Mouse (Mus musculus) lung, postnatal 25 days (tissue): Measurements from ENCODE around the gene Tsku.
A peak's percentile ranks its signal among the peaks of the same experiment; 100 is the strongest.

Source experiments
- DNase-seq: peaks from one replicate; pipeline ENCODE4 v3.0.0; 2022; ENCODE audit warnings: low spot score

The Tsku gene

DNA sequence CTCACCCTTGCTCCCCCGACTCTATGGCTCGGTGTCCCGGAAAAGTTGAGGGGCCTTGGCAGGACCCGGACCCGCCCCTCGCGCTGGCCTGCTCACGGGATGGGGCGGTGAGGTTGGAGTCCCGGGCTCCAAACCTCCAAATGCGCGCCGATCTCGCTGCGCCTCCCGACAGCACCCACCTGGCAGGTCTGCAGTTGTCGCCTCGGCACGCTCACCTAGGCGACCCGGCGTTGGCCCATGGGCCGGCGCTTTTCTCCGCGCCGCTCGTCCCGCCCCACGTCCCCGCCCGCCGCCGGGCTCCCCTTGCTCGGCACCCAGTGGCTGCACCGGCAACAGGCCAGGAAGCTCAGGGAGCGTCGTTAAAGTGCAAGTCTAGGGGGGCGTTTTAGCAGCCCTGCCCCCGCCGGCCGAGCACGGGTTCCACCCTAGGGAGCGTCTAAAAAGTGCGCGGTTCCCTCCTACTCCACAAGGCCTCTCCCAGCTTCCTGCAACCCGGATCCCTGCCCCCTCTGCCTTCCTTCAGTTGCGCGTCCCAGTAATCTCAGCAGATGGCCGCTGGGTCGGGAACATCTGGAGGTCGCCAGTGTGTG, at the start of gene Tsku:
Gene Tsku, minus strand, starts transcription at position 266 of the 590 bp plus-strand sequence.
- DNase-seq = peak; percentile 85

DNA sequence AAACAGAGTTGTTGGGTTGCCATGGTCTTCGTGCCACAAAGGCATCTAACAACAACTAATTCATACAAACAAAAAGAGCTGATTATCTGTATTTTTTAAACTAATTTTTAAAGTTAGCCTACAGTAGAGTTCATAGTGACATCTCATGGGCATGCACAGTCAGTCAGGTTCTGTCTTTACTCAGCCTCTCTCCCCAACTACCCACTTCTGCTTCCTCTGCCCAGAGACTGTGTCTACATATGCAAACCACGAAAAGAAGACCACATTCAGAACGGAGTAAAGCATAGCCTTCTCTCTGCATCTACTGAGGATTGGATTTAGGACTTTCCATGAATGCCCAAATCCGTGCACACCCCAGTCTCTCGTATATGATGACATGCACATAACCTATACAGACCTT, 46.5 kb upstream of the Tsku start:
- DNase-seq = no peak

DNA sequence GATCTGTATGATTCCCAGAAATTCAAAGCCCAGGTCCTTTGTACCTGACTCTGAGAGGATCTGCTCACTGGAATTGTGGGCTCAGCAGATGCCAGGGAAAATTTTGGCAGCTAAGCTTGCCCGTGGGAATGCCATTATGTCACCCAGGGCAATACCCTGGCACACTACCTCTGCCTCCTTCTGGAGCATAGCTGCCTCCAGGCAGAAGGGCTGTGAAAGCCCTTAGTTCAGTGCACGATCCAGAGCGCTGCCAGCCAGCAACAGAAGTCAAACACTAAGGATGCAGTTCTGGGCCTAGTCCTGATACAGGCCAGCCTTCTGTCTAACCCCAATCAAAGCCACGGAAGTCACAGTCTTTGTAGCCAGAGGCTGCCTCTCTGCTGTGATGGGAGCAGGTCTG, 42.9 kb upstream of the Tsku start:
- DNase-seq = no peak

DNA sequence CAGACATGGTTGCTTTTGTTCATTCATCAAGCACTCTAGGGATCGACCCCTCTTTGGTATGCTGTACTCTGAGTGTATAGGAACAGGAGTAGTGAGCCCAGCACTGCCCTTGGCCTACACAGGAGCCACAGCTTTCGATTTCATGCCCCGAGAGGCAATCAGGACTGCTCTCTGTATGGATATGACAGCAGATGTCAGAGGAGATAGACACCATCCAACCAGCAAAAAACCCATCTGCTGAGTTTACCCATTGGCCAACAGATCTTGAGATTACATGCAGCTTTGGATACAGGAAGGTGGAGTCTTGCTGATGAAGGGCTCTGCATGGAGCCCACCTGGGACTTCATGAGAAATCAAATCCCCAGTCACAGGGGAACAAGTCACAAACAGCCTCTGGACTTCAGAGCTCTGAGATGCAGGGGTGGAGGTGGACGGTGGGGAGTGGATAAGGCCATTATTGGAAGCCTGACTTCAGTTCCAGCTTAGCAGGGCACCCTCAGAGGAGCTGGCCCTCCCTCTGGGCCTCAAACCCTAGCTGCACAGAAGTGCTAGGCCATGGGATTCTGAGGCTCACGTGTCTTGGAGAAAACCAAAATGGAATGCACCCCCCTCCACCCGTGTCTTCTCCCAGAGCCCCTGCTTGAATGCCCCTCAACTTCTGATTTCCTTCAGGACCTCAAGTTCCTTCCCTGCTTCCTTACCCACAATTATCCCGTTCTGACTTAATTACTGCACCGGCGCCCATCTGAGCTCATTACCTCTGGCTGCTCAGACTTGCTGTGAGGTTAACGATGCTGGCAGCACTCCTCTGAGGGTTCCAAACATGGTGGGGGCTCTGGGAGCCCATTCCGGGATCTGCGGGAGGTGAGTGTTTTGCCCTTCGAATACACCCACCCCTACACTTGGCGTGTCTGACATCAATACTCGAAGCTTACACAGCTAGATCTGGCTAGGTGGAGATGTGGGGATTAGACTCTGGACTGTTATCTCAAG, 41.8 kb upstream of the Tsku start:
- DNase-seq = no peak

DNA sequence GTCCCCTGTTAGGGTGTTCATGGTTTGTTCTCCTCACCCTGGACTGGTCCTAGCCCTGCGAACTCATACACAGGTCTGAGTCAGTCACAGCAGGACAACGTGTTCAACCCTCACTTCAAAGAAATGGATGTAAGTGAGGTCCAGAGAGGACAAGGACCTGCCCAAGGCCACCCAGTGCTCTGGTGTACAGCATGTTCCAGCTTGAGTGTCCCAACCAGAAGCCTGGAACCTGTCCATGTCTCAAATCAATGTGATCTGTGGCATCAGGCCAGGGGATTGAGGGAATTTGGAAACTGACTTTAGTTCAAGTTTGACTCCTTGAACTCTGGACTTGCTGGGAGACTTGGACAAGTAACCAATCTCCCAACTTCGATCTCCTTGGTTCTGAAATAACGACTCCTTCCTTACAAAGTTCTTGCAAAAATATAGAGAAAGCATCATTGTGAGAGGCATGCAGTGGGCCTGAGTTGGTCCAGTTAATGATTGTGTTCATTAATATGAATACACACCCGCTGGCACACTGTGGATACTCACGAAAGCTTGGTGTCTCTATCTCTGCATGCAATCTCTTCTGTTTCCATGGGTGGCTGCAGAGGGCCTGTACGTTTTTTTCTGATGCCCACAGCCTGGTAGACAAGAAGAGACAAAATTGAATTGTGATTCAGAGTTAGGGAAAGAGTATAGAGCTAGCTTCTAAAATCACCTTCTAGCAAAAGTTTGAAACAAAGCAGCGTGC, 31.5 kb upstream of the Tsku start:
- DNase-seq = no peak

DNA sequence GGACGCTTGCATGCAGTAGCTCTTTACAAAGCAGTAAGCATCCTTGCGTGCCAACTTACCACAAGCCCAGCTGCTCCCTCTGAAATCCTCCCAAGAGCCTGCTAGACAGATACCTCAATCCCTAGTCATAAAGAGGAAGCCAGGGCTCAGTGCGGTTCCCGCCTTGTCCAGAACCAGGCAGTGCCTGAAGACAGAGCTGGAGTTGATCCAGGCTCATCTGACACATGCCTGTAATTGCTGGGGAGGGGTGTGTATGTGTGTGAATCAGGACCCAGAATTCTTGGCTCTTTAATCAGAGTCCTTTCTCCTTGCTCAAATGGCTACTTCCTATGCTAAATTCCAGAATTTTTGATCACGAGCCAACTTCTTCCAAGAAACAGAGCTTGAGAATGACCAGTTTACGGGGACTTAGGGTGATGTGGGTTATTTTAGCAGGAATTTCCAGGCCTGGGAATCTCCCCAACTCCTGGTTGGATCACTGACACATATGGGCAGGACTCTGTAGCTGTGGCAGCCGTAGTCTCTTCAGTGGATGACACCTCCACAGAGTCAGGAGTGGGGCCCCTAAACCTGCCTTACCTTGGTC, 30.3 kb upstream of the Tsku start:
- no peak for DNase-seq

DNA sequence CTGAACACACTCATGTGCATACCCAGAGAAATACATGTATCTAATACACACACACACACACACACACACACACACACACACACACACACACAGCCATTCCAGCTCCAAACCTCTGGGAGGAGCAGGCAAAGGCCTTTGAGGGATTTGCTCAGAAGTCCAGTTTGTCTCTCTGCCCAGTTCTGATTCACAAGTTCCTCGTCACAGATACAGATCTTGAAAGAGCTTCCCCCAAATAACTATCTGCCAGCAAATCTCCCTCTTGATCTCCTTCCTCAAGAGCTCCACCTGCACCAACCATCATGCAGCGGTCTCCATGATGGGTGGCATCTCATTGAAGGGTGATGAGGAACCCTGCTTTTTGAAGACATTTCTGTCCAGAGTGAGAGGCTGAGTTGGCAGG, 29.4 kb upstream of the Tsku start:
- DNase-seq = no peak

DNA sequence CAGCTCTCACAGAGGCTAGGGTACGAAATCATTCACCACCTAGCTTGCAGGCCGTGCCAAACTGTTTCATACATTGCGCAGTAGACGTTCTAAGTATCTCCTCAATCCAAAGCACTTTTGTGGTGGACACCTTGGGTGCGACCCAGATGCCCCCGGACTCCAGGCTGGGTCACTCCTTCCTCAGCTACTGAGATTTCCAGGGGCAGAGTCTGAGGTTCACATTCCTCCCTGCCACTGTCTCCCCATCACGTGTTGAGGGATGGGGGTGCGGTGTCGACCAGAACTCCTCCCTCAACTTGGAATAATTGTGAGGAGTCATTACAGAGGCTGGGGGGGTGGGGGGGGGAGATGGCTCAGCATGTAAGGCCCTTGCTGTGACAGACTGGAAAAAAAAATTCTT, 28.5 kb upstream of the Tsku start:
- no peak for DNase-seq

DNA sequence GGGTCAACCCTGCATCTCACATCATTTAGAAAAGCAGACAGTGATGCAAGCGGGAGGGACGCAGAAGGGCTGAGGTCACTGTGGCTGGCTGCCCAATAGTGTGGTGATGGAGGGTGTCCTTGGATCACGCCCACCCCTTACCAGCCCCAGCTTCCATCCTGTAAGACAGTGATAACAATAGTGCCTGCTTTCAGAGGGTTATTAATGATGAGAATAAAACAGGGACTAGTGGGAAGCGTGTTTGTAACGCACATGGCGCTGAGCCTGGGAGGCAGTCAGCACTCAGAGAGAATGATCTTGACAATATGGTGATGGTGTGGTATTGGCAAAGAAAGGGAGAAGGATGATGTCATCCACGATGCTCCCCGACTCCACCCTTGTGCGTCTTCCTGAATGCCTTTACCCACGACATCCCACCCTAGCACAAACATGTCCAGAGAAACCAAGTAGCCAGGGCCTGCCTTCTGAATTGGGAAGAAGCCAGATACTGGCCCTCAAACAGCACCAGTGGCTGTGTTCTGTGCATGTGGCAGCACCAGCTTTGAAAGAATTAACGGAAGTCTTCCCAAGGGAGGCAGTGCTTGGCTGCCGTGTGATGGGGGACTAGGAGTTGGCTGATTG, 27.9 kb upstream of the Tsku start:
- DNase-seq = no peak

DNA sequence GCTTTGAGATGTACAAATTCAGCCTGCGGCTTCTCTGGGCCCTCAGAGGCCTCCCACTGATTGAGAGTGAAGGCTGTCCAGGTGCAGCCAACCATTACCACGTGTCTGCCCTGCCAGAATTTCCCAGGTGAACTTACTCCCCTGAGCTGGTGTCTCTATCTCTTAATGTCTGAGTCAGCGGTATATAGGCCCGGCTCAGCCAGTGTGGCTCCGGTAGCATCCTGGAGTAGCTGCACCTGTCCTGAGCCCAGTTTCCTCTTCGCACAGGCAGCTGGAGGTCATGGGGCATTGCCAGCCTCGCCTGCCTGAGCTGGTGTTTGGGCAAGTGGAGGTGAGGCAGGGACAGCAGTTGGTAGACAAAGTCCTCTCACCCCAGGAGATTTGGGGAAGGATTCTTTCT, 26.1 kb upstream of the Tsku start:
- no peak for DNase-seq

DNA sequence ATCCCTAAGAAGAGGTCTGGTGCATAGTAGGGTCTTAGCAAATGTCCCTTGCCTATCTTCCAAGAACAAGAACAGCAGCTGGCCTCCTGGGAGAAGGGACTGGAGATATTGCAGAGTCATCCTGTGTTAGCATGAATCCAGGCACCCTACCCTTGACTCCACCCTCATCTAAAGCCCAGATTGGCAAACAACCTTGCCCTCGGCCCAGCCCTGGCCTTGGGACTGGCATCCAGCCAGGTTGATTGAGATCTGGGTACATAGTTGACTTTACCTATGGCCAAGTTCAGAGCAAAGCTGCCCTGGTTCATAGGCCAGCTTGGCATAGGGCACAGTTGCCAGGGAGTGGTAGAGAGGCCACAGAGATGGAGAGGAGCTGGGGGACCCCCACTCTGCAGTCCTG, 24.0 kb upstream of the Tsku start:
- peak; percentile 77 for DNase-seq

DNA sequence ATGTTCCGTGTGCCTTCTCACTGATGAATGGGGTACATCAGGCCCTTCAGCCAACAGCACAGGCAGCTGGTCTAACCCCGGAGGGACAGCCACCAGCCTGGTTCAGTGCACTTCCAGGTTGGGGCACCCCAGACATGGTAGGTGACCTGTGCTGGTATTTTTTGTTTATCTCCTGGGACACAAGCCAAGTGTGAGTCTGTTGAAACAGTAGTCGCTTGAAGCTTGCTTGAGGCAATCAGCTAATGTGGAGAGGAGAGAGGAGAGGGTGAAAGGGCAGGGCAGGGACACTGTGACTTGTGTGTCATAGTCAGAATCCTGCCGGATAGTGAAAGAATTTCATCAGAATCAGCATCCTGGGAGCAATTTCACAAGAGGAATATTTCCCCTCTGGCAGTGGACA, 22.2 kb upstream of the Tsku start:
- DNase-seq = peak; percentile 84

DNA sequence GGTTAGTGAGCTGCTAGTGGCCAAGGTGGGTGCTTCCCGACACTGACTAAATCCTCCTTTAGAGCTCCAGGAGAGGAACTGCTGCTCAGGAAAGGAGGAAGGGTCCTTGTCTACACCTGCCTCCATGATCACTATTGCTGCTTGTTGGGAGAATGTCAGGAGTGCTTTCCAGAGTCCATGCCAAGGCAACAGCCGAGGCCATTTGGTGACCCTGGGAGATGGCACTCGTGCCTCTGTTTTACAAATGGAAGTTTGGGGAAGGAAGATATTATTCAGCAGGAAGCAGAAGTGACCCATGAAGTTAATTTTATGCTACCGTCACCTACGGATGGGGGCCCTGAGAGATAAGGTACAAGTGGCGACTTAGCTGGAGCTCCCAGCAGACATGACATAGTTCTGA, 21.7 kb upstream of the Tsku start:
- DNase-seq = no peak

DNA sequence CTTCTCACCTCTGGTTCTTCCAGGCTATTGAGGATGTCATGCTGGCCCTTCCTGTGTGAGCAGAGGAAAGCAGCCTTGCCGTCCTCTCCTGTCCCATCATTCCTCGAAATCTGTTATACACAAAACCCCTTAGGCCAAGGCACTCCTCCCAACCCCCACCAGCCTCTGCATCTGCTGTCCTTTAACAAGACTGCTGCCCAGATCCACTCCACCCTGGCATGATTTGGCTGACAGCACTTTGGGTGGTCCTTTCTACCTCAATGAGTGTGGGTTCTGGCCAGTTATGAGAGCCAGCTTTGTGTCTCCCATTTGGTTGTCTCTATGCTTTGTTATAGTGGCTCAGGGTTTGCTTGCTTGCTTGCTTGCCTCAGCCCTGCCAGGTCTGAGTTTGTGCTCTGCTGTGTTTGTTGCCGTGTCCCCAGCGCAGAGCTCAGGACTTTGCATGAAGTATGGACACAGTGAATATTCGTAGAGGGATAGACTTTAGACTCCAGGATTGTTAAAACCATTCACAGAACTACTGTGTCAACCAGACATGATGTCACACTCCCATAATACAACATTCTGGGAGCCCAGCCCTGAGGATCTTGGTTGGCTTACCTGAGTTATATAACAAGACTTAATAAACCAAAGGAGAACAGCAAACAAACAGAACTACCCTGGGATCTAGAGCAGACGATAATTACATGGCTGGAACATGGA, 19.2 kb upstream of the Tsku start:
- no peak for DNase-seq

DNA sequence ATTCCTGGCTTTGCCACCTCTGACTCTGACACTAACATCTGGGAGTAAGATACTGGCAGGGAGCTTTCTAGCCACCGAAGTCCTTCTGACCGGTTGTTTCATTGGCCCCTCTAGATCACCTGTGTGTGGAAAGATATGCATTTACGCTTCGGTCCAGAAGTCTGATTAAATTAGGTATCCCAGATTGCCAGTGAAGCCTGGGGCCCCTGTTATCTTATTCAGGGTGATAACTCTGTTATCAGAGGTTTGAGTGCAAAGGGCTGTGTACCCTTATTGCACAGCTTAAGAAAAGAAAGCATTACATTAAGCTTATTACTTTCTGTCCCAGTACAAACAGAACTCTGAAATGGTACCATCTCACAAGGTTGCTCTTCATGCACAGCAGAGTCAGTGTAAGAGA, 18.1 kb upstream of the Tsku start:
- DNase-seq = no peak

DNA sequence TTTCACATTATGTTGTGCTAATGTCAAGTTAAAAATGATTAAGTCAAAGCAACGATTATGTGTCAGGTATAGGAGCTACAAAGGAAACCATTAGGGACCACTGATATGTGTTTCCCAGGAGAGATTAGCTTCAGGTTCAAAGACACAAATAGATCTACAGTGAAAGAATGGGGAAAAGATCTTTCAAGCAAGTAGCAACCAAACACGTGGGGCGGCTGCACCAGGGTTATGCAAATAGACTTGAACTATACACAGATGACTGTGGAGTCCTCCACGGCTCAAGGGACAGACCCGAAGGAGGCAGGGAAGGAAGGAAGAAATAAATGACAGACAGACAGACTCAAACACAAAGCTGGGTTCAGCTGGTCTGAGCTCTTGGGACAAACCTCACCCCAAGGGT, 16.1 kb upstream of the Tsku start:
- DNase-seq = no peak

DNA sequence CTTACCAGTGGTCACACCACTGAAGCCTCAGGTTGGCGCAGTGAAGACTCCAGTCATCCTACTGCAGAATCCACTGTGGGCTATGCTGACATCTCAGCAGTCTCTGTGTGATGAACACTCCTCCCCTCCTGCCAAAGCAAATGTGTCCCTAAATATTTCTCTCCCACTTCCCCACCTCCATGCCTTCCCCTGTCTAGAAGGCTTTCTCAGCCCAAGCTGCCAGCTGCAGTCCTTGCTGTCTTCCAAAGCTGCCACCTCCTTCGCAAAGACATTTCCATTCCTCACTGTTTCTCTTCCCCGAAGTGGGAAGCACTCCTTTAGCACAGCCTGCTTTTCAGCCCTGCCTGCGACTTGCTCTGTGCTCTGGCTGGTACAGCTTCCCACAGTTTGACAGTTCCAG, 10.0 kb upstream of the Tsku start:
- no peak for DNase-seq

DNA sequence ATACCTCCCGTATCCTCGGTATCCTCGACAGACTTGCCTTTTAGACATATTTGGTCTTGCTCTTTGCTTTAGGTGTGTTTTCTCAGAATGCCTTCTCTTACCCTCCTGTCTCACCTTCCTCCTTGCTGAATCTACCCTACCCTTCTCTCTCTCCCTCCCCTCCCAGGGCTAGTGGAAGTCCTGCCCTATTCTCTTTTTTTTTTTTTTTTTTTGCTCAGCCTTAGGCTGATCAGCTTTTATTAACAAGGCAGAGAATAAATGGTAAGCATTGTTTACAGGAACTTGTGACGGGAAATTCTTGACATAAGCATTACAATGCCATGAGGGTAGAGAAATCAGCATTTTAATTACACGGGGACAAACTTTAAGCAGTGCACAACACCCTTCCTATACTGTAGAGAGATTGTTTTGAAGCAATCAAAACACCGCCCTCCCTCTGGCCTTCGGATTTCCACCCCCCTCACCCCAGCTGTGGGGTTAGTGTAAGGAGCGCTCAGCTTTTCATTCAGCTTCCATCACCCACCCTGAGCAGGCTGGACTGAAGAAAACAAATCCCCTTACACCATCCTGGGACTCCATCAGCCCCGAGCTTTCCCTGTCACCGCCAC, 8.7 kb upstream of the Tsku start:
- no peak for DNase-seq

DNA sequence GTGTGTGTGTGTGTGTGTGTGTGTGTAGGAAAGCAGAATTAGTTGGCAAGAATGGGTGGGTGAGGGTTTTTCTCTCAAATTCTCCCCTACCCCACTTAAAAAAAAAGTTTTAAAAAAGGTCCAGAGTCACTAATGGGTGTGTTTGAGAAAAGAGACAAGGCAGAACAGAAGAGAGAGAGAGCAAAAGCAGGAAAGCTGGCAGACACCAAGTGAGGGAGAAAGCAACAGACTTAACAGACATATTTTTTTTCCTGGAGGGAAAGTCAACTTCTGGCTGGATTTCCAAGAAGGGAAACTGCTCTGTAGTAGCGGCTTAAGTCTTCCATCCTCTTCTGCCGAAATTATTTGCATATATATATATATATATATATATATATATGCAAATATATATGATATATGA, 534 bp upstream of the Tsku start:
- no peak for DNase-seq

DNA sequence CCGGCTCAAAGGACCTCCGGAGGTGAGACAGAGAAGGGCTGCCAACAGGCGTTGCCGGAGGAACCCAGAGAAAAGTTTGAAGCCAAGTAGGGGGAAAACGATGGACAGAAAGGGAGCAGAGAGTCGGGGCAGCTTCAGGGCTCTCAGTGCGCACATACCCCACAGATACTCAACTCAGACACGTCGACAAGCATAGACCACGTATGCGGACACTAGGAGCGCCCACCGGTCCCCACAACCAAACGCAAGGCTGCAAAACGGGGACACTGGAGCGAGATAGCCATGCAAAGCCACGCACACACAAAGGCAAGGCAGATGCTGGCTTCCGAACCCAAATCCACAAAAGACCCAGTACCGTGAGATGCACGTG, 522 bp downstream of the Tsku start:
- no peak for DNase-seq

DNA sequence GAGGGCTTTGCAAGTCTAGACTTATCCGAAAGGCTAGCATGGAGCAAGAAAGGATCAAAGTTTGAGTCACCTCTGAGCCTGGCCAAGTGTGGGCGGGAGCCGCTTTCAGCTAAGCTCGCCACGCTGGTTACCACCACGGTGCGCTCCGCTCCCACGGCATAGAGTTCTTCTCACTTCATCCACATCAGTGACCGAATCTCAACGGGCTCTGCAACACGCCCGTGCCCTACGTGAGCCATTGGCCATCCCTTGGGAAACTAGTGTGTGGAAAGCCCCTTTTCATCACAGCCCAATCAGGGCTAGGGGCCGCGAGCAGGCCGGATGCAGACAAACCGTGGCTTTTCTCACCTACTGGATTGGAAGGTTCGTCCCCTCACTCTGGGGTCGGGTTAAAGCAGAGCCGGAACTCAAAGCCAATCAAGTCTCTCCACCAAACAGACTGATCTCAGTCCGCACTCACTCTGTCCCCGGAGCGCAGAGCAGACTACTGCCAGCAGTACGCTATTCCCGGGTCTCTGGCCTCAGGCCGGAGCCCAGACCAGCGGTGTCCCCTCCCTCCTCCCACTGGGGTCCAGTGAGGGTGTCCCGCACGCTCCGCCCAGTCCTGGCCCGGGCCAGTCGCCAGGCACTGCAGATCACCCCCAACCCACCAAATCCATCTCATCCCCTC, 1.0 kb downstream of the Tsku start:
- no peak for DNase-seq
